Mouse (Mus musculus): Measurements from ENCODE around the gene Ccng2. TPM values are rescaled to one million over a fixed set of nuclear protein-coding genes. Genes with fewer than 3 reads are reported as not detected.

The Ccng2 gene
- total and polyA plus RNA-seq, 2 experiments = 9.2 to 14.5 TPM

GRCm38 (mm10) chr5:93282446-93283107, 15.5 kb downstream of the Ccng2 start:
- no peaks in the 10 kb centered on the region for H3K4me1 ChIP-seq (ENCODE audit: control insufficient read depth, insufficient read depth, low read length)
- no peak overlapping the region for H3K27ac ChIP-seq (replicated peaks; ENCODE audit: insufficient read depth, low read depth, low read length)
- TF ChIP-seq POLR2A (IDR thresholded peaks at IDR 0.05; ENCODE audit: extremely low read depth, insufficient read depth, low read length) = no peak
- TF ChIP-seq CTCF (IDR thresholded peaks at IDR 0.05; ENCODE audit: low read depth, low read length) = no peak
- WGBS = 57% methylated on average over 14 of the region's 14 CpGs
- no peak overlapping the region for H3K4me3 ChIP-seq (ENCODE audit: insufficient read depth, low read depth, low read length)
- no peaks in the 10 kb centered on the region for H3K27me3 ChIP-seq (ENCODE audit: control insufficient read depth, insufficient read depth, low read length)
- DNase-seq (ENCODE audit: extremely low read depth, low read depth, low spot score) = peak; percentile 77
- no peak overlapping the region for H3K9ac ChIP-seq (ENCODE audit: low read depth, low read length)
- H3K36me3 ChIP-seq (ENCODE audit: control insufficient read depth, insufficient read depth, low read length) = no peaks in the 10 kb centered on the region
- no peaks in the 10 kb centered on the region for H3K79me2 ChIP-seq (ENCODE audit: control insufficient read depth, insufficient read depth, low read length)

- 87% methylated on average over 7 of the region's 7 CpGs for WGBS
- Histone ChIP-seq H3K9ac (ENCODE audit: low read depth, low read length) (no peak overlapping the region), H3K4me3 (ENCODE audit: insufficient read depth, low read depth, low read length) (no peak overlapping the region), H3K36me3 (ENCODE audit: control insufficient read depth, insufficient read depth, low read length) (no peaks in the 10 kb centered on the region), H3K4me1 (ENCODE audit: control insufficient read depth, insufficient read depth, low read length) (no peaks in the 10 kb centered on the region), H3K27ac (replicated peaks; ENCODE audit: insufficient read depth, low read depth, low read length) (no peak overlapping the region), H3K27me3 (ENCODE audit: control insufficient read depth, insufficient read depth, low read length) (no peaks in the 10 kb centered on the region), H3K79me2 (ENCODE audit: control insufficient read depth, insufficient read depth, low read length) (no peaks in the 10 kb centered on the region)
- DNase-seq (ENCODE audit: extremely low read depth, low read depth, low spot score) = no peak
- TF ChIP-seq POLR2A (IDR thresholded peaks at IDR 0.05; ENCODE audit: extremely low read depth, insufficient read depth, low read length) = no peak
- no peak for TF ChIP-seq CTCF (IDR thresholded peaks at IDR 0.05; ENCODE audit: low read depth, low read length)
Observed at GRCm38 (mm10) chr5:93283109-93283508, 16.1 kb downstream of the Ccng2 start.

GRCm38 (mm10) chr5:93288553-93288952, 21.5 kb downstream of the Ccng2 start:
- no peak overlapping the region for H3K4me3 ChIP-seq (ENCODE audit: insufficient read depth, low read depth, low read length)
- no peak for DNase-seq (ENCODE audit: extremely low read depth, low read depth, low spot score)
- TF ChIP-seq POLR2A (IDR thresholded peaks at IDR 0.05; ENCODE audit: extremely low read depth, insufficient read depth, low read length) (no peak), CTCF (IDR thresholded peaks at IDR 0.05; ENCODE audit: low read depth, low read length) (no peak)
- no peak overlapping the region for H3K27ac ChIP-seq (replicated peaks; ENCODE audit: insufficient read depth, low read depth, low read length)
- no peaks in the 10 kb centered on the region for H3K36me3 ChIP-seq (ENCODE audit: control insufficient read depth, insufficient read depth, low read length)
- H3K4me1 ChIP-seq (ENCODE audit: control insufficient read depth, insufficient read depth, low read length) = no peaks in the 10 kb centered on the region
- no peak overlapping the region for H3K9ac ChIP-seq (ENCODE audit: low read depth, low read length)
- H3K79me2 ChIP-seq (ENCODE audit: control insufficient read depth, insufficient read depth, low read length) = no peaks in the 10 kb centered on the region
- no peaks in the 10 kb centered on the region for H3K27me3 ChIP-seq (ENCODE audit: control insufficient read depth, insufficient read depth, low read length)

- 15% methylated on average over 2 of the region's 2 CpGs for WGBS
- Histone ChIP-seq H3K27me3 (ENCODE audit: control insufficient read depth, insufficient read depth, low read length) (no peaks in the 10 kb centered on the region), H3K79me2 (ENCODE audit: control insufficient read depth, insufficient read depth, low read length) (no peaks in the 10 kb centered on the region), H3K9ac (ENCODE audit: low read depth, low read length) (no peak overlapping the region), H3K27ac (replicated peaks; ENCODE audit: insufficient read depth, low read depth, low read length) (no peak overlapping the region), H3K4me1 (ENCODE audit: control insufficient read depth, insufficient read depth, low read length) (no peaks in the 10 kb centered on the region), H3K36me3 (ENCODE audit: control insufficient read depth, insufficient read depth, low read length) (no peaks in the 10 kb centered on the region), H3K4me3 (ENCODE audit: insufficient read depth, low read depth, low read length) (no peak overlapping the region)
- DNase-seq (ENCODE audit: extremely low read depth, low read depth, low spot score) = peak; percentile 43
- TF ChIP-seq POLR2A (IDR thresholded peaks at IDR 0.05; ENCODE audit: extremely low read depth, insufficient read depth, low read length) (no peak), CTCF (IDR thresholded peaks at IDR 0.05; ENCODE audit: low read depth, low read length) (no peak)
Observed at GRCm38 (mm10) chr5:93290282-93290681, 23.2 kb downstream of the Ccng2 start.

GRCm38 (mm10) chr5:93296341-93296746, 29.3 kb downstream of the Ccng2 start:
- no peaks in the 10 kb centered on the region for H3K79me2 ChIP-seq (ENCODE audit: control insufficient read depth, insufficient read depth, low read length)
- H3K27me3 ChIP-seq (ENCODE audit: control insufficient read depth, insufficient read depth, low read length) = no peaks in the 10 kb centered on the region
- WGBS = 19% methylated on average over 5 of the region's 5 CpGs
- no peak overlapping the region for H3K9ac ChIP-seq (ENCODE audit: low read depth, low read length)
- H3K4me1 ChIP-seq (ENCODE audit: control insufficient read depth, insufficient read depth, low read length) = peaks cover 9% of the 10 kb centered on the region
- no peaks in the 10 kb centered on the region for H3K36me3 ChIP-seq (ENCODE audit: control insufficient read depth, insufficient read depth, low read length)
- peak overlapping the region; percentile 77 for H3K27ac ChIP-seq (replicated peaks; ENCODE audit: insufficient read depth, low read depth, low read length)
- TF ChIP-seq POLR2A (IDR thresholded peaks at IDR 0.05; ENCODE audit: extremely low read depth, insufficient read depth, low read length) = no peak
- TF ChIP-seq CTCF (IDR thresholded peaks at IDR 0.05; ENCODE audit: low read depth, low read length) = no peak
- DNase-seq (ENCODE audit: extremely low read depth, low read depth, low spot score) = peak; percentile 97
- no peak overlapping the region for H3K4me3 ChIP-seq (ENCODE audit: insufficient read depth, low read depth, low read length)

- Histone ChIP-seq H3K79me2 (ENCODE audit: control insufficient read depth, insufficient read depth, low read length) (no peaks in the 10 kb centered on the region), H3K27me3 (ENCODE audit: control insufficient read depth, insufficient read depth, low read length) (no peaks in the 10 kb centered on the region), H3K36me3 (ENCODE audit: control insufficient read depth, insufficient read depth, low read length) (no peaks in the 10 kb centered on the region), H3K4me3 (ENCODE audit: insufficient read depth, low read depth, low read length) (peak overlapping the region; percentile 46), H3K9ac (ENCODE audit: low read depth, low read length) (0 out of 2 replicates have a peak overlapping the region, but pooled peaks have one; percentile 39), H3K27ac (replicated peaks; ENCODE audit: insufficient read depth, low read depth, low read length) (peak overlapping the region; percentile 77), H3K4me1 (ENCODE audit: control insufficient read depth, insufficient read depth, low read length) (peaks cover 9% of the 10 kb centered on the region)
- TF ChIP-seq POLR2A (IDR thresholded peaks at IDR 0.05; ENCODE audit: extremely low read depth, insufficient read depth, low read length) (no peak), CTCF (IDR thresholded peaks at IDR 0.05; ENCODE audit: low read depth, low read length) (no peak)
- 16% methylated on average over 4 of the region's 4 CpGs for WGBS
- no peak for DNase-seq (ENCODE audit: extremely low read depth, low read depth, low spot score)
Observed at GRCm38 (mm10) chr5:93296754-93297153, 29.7 kb downstream of the Ccng2 start.
